Mouse (Mus musculus): ENCODE data around the gene BC017158. TPM values are rescaled to one million over a fixed set of nuclear protein-coding genes. Genes with fewer than 3 reads are reported as not detected.

BC017158 gene
- polyA plus RNA-seq, 2 experiments from 2014 or later: 7.8 to 10.1 TPM

DNA sequence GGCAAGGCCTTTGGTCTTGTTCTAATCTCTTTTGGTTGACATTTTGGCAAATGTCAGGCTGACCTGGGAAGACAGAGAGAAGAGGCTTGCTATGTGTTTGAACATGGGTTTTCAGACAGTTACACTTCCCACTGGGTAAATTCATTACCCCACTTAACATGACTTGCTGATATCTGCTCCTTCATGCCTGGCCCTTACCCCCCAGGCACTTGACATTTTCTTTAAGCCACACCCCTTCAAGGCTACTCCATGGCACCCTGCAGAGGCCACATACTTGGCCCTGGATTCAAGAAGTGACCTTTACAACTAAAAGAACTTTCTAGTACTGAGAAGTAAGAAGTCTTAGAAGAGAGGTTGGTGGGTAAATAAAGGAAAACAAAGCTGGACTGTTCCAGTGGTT, 9.9 kb upstream of the BC017158 start:
- ATAC-seq: no peak

DNA sequence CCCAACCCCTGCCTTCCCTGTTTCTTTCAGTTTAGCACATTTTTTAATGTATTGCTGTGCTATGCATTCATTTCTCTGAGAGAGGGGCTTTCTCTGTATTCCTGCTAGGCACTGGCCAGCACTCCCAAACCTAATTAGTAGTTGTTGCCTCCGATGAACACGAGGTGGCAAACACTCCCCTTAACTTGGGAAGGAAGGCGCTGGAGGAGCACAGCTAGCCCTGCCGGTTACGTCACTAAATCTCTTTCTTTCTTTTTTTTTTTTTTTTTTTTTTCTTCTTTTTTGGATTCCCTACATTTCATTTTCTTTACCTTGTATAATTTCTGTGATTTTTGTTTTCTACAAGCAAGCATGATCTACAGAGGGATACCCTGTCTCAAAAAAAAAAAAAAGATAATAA, 6.9 kb upstream of the BC017158 start:
- no peak for ATAC-seq

DNA sequence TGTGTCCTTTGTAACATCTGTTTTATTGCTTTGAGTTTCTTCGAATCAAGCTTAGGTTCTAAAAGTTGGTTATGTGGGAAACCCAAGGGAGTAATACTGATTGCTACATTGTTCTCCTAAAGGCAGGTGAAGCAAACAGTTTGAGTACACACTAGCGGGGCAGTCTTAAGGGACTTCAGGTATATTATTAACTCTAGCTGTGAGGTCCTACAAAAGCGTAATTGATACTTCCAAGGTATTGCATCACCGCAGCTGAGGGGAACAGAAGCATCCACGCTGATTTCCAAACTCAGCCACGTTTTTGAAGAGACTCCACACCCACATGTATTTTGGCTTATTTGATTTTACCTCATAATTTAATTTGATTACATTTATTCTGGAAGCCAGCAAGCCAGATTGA, 6.2 kb upstream of the BC017158 start:
- ATAC-seq: no peak

DNA sequence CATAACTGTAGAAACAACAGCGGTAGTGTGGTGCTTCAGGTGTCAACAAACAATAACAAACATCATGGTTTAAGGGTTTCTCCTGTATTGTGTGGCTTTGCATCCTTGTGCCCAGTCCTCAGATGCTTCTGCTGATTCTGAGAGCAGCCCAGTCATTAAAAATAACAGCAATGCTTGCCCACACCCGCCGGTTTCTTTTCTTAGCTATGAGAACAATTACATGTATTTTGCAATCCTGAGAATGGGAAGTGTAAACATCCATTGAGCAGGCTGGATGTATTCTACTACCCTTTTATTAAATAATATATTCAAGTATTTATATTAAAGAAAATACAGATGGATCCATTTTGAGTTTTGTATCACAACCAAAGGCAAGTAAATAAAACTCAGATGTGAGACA, 4.2 kb upstream of the BC017158 start:
- no peak for ATAC-seq

DNA sequence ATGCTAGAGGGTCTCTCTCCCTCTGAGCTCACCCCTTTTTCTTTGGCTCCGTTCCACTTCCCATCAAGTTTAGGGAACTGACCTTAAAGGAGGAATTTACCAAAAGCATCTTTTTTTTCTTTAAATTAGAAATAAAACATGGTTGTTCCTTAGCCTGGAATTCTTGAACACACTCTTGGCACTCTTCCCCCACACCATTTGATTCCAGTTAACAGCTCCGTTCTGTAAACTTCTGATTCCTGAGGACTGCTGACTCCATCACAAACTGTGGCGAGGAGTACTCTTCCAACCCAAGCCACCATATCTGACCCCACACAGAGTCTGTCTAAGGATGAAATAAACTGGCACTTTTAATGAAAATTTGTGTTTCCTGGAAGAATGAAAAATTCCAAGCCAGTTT, 3.0 kb upstream of the BC017158 start:
- no peak for ATAC-seq

DNA sequence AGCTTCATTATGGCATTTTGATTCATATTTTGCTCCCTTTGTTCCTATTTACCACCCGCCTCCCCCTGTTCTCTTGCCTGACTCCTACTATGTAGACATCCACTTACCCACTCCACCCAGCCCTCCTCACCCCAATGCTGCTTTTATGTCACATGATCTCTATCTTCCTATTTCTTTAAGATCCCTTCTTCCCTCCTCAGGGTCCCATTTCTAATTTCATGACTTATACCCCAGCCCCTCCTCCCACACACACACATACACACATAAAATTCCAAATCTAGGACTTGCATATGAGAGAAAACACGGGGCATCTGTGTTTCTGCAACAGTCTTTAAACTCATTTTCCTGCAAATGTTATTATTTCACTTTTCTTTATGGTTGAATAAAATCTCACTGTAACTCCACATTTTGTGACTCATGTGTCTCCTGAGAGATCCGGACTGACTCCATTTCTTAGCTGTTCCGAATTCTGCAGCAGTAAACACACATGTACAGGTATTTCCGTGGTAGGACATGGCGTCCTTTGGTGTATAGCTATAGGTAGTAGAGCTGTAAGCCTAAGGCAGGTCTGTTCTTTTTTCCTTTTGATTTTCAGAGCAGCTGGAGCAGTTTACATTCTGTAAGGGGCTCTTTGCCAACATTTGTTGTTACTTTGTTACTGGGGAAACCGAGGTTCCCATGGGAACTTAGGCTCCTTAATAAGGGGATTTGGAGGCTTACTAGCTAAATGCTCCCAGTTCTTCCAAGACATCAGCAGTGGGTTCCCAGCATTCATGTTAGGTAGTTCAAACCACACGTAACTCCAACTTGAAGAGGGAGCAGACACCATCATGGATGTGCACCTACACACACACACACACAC, 742 bp upstream of the BC017158 start:
- no peak for ATAC-seq

DNA sequence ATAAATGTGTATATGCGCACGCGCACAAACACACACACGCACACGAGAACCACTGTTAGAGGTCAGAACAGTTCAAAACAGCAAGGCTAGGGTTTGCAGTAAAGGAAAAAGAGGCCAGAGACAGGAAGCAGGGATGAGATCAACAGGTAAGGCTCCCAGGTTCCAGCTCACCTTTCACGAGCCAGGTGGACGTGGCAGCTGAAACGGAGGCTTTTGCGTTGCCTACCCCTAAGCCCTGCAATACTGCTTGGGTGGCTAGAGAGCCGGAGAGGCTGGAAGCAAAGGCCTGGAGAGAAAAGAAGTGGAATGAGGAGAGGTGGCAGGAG, 716 bp downstream of the BC017158 start:
- no peak for ATAC-seq

DNA sequence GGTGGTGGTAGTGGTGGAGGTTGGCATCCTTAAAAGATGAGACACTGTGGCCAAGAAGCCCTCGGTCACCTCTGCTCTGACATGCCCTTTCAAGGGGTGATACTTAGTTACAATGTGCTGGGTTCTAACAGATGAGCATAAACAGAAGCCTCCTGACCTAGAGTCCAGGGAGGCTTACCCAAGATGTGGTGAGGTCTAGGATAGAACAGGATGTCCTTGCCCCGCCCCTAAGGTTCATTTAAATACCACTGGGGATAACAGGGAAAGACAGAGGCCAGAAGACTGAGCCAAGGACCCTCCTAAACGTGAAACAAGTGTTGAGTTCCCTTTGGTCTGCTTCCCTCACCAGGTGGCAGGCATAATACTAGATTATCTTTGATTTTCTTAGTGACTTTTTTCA, 1.5 kb downstream of the BC017158 start:
- ATAC-seq: no peak

DNA sequence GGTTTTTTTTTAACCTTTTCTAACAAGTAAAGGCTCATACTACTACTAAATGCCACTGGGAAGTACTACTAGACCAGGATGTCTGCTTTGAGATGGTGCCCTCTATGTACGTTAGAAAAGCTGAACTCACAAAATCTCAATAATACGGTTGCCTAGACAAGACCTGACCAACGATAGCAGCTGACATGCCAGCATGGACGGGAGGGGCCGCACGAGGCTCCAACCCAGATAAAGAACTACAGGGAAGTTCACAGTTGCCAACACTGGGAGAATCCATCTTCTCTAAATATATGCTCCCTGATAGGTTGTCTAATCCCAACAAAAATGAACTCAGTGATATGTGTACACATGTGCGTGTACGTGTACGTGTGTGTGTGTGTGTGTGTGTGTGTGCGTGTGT, 3.2 kb downstream of the BC017158 start:
- no peak for ATAC-seq

DNA sequence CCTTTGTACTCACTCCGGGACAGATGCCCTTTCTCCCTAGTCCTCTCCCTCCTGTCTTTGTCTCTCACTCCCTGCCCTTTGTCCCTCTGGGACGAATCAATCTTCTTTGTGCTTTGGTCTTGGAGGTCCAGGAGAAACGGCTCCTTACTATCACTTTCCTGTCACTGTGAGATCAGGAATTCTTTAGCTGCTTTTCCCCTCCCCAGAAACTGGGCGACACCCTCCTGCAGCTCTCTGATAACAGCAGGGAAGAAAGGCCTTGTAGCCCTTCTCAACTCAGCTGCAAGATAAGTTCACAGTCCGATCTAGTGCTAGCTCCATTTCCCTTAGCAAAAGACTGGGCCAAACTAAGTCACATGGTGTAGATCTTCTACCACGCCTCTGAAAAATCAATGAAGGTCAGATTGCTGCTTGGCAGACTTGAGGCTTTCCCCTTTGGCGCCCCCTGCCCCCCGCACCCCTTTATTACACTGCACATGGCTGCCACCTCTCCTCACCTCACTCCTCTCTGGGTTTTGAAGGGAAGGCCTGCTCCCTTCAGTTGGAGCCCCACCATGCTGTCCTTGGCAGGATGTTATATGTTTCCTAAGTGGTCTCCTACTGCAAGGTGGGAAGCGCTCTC, 8.9 kb downstream of the BC017158 start:
- no peak for ATAC-seq

DNA sequence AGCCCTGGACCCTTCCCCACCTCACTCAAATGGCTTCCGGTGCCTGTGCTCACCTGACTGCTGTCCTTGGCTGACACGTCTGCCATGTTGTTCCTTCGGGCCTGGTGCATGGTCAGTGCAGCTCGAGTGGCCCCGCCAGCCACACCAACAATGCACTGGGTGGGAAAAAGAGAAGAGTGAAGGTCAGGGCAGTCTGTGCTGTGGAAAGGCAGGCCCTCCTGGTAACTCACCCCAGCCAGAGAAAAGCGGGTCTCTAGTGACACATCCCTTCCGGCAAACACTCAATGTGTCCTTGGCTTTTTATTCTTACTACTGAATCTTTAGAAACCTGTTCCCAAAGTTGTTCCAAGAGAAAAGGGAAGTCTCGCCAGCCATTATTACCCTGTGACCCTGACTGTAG, 12.9 kb downstream of the BC017158 start:
- no peak for ATAC-seq

DNA sequence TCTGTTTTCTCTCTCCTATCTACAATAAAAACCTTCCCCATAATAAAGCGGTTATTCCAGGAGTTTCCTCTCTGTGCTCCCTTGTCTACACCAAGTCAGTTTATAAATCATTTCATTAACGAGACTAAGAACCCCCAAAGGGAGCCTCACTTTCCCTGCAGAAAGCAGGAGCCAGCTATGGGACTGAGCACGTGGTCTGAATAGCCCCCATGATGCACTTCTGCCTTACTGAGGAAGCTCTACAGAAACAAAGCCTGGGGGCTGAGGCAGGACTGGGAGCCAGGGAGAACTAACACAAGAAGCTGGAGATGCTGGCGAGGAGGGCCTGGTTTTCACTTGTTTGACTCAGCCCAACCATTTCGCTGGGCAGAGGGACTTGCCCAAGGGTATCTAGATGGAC, 13.9 kb downstream of the BC017158 start:
- ATAC-seq: no peak

DNA sequence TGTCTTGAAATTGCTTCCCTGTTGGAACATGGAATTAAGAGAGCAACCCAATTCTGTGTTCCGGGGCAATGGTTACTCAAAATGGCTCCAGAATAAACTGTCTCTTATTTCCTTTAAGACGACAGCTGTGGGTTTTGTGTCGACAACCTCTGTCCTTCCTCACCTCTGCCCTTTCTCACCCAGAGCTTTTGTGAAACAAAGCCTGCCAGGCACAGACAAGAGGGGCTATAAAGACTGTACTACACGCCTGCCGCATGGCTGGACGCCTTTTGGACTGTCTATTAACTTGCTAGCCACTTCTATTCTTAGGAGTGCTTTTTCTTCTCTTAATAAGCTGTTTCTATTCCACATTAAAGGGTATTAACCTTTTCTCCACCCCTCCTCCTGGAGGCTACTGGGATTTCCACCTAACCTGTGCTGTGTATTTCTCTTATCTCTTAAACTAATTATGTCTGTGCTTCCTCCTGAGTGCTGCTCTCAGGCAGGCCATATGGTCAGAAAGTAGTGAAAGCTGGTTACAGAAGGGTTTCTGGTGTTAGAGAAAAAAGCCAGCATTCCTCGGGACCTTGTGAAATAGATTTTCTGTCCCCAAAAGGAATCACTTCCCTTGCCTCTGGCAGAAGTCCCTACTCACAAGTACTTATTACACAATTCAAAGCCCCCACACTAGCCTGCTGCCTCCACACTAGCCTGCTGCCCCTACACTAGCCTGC, 15.3 kb downstream of the BC017158 start:
- no peak for ATAC-seq

DNA sequence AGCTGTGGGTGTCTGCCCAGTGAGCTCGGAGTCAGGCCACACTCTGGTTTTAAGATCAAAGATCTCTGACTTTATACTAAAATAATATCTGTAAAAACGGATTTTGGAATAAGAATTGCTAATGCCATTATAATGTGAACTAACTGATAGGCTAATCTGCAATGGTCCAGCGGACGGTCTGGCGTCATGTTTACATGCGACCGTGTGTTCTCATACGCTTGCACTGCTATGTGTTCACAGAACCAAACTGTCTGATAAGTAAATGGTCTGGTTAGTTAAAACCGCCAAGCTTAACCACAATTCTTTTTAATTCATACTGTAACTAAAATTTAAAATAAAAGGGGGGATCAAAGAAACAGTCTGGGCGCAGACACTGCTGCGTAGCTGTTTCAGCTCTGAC, 16.2 kb downstream of the BC017158 start:
- ATAC-seq: no peak

DNA sequence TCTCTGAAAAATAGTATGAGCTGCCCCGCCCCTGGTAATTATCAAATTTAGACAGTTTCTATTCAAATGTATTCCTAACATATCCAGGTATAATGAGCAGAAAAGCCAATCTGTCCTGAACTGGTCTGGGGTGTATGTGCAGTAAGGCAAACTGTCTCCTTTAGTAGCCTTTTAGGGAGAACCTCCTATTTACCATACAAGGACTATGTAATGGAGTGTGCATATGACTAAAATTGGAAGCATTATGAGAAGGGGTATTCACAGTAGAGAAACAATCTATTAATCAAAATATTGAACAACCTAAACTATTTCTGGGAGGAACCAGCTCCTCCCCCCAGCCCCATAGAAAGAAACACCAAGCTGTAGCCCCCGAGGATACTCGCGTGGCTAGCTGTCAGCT, 18.2 kb downstream of the BC017158 start:
- no peak for ATAC-seq

DNA sequence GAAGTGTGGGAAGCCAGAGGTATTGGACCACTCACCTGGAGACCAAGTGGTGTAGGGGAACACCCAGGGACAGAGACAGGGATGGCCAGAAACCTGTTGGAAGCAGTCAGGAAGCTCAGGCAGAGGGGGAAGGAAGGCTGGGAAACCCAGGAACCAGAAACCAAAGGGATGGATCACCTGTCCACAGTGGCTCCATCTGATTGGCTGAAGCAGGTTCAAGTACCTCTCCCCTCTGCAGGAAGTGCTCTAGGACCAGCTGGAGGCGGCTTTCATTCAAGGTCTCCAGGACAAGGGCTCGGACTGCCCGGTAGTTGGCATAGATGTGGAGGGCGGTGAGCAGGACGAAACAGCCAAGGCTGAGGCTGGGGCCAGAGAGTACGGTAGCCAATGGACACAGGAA, 21.9 kb downstream of the BC017158 start:
- no peak for ATAC-seq

DNA sequence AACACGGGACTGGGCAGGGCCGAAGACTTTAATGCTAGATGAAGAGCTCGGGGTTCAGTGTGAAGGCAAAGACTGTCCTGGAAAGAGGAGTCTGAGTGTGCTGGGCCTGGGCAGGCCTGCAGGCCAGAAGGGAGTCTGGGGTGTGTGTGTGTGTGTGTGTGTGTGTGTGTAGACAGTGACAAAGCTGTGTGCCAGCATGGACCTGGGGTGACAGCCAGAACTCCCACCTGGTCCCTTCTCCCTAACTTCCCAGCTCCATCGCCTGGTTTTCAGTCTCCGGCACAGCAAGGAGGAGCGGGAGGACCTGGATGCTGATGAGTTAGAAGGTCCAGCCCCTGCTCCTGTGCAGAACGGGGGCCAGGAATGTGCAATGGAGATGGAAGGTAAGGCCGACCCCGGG, 26.5 kb downstream of the BC017158 start:
- ATAC-seq: no peak

DNA sequence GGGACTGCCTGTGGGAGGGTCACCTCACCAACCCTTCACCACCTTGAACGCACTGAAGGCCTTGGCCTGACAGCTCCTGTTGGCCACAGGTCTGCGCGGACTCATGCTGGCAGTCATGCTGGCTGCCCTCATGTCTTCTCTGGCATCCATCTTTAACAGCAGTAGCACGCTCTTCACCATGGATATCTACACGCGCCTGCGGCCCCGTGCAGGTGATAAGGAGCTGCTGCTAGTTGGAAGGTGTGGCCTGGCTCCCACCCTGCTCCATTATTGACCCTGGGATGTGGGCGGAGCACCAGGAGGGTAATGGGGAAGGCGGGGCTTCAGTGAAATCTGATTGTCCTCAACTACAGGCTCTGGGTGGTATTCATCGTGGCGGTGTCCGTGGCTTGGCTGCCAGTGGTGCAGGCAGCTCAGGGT, 27.5 kb downstream of the BC017158 start:
- ATAC-seq: no peak

DNA sequence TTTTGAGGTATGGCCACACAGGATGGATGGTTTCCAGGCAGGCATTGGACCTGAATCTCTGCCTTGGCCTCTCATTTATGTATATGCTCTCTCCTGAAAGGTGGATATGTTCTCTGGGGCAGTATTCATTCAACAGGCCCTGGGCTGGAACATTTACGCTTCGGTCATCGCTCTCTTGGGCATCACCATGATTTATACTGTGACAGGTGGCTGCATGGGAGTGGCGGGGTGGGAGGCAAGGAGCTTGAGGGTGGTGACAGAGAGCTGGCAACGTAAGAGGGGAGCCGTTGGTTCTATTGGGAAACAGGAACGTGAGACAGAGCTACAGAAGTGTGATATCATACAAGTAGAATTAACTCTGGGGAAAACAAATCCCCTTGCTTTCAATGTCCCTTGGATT, 30.2 kb downstream of the BC017158 start:
- no peak for ATAC-seq

DNA sequence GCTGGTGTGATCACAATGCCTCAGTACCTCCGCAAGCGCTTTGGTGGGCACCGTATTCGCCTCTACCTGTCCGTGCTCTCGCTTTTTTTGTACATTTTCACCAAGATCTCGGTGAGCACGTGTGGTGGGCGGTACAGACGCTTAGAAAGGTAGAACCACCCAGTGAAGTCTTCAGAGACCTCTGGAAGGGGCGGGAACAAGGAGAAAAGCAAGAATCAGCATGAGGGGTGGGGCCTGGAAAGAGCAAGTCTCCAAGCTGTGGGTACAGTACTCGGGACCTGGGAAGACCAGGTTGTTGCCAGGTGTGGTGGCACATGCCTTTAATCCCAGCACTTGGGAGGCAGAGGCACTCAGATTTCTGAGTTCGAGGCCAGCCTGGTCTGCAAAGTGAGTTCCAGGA, 30.6 kb downstream of the BC017158 start:
- no peak for ATAC-seq

DNA sequence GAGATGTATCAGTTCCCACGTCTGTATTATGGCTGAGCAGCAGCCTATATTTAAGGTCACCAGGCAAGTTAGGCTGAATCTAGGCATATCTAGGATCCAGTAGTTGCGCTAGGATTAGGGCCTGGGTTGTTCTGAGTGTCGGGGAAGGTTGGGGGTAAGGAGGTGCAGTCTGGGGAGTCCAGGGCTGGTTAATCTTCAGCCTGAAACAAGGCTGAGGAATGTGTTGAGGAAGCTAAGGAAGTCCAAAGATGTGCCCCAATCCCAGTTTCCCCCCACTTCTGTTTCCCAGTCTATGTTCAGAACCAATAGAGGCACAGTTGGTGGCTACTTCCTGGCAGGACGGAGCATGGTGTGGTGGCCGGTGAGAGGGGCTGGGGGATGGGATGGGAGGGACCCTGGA, 31.9 kb downstream of the BC017158 start:
- no peak for ATAC-seq

DNA sequence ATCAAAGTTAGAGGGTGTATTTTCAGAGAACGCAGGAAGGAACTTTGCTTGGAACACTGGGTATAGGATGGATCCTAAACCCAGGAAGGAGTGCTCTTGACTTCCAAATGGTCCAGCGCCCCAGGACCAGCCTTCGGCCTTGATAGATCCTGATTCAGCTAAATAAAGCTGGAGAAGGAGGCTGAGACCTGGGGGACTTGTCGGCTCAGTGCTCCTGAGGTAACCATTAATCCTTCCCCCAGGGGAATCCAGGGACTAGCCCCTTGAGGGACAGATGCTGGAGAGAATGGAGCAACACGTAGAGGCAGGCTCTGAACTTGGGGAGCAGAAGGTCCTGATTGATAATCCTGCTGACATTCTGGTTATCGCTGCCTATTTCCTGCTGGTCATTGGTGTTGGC, 32.6 kb downstream of the BC017158 start, which contains the start of gene Slc5a2:
TSS of gene Slc5a2 (plus strand) at position 247 of the 400 bp plus-strand sequence.
- ATAC-seq: no peak

DNA sequence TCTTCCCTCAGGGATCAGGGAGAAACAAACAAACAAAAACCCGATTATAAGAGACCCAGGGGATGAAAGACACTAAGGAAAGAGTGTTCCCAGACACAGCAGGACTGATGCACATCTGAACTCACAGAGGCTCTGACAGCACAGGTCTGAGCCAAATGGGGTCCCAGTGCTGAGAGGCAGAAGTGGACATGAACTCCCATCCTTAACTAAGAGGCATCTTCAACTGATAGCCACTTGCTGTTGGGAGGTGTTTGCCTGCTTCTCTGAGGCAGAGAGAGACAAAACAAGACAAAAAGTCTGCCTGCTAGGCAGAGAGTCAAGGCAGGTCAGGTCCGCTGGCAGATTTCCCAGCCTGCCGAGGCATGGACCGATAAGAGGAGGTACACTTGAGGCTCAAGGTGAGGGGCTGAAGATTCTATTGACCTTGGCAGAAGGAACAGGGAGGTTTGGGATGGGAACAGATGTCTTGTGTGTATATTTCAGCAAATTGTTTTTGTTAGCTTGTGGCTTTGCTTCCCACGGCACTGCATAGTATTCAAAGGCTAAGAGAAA, 41.1 kb downstream of the BC017158 start:
- no peak for ATAC-seq

DNA sequence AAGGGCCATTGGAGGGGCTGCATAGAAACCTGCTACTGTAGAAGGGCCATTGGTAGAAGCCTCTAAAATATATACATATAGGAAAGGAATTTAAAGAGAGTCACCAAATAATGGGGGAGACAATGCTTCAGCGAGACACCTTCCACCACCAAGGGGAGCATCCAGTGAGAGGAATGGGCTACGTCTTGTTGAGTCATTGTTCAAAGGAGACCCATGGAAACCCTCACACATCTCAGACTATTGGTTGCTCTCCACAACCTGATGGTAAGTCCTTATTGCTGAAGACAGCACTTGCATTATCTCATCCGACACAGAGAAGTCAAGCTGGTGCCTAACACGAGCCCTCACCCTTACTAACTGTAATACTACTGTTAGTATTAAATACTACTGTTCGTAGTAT, 42.2 kb downstream of the BC017158 start:
- ATAC-seq: no peak

All from activated CD4-positive, CD25-positive, alpha-beta regulatory T cell, adult 4 months (primary cell).